Mouse (Mus musculus) bone marrow, adult 2 months (tissue): ENCODE results near the gene Mecom.

Experiments
- CTCF ChIP-seq: fragments of 200-500 bp; IDR thresholded peaks from 2 replicates; pipeline ENCODE4 v1.5.1; 2011; ENCODE audit warnings: low read length, control low read depth; ENCODE audit not compliant: control insufficient read depth, insufficient read depth
- POLR2A ChIP-seq: fragments of 200-500 bp; IDR thresholded peaks from 2 replicates; pipeline ENCODE4 v1.6.1; 2011; ENCODE audit warnings: low read depth, mild to moderate bottlenecking, control low read depth, low read length, borderline replicate concordance; ENCODE audit not compliant: control insufficient read depth

GRCm38 (mm10) chr3:30173812-30174211 is 374.0 kb downstream of the Mecom start:
- TF ChIP-seq CTCF (no peak), POLR2A (no peak)
